Mouse (Mus musculus) bone marrow macrophage, adult 2 months (primary cell): ENCODE results near the gene Cdh15. TPM values are rescaled to one million over a fixed set of nuclear protein-coding genes. Genes with fewer than 3 reads are reported as not detected.

ENCODE experiments used
- H3K27ac ChIP-seq: 2 replicates; pipeline ENCODE4 v1.5.1; 2012; ENCODE audit warnings: low read depth, low read length; ENCODE audit not compliant: insufficient read depth
- H3K4me1 ChIP-seq: 2 replicates; pipeline ENCODE4 v1.6.1; 2012; ENCODE audit warnings: low read length; ENCODE audit not compliant: control insufficient read depth, insufficient read depth
- H3K4me3 ChIP-seq: 2 replicates; pipeline ENCODE4 v1.5.1; 2012; ENCODE audit warnings: mild to moderate bottlenecking, low read length, moderate library complexity; ENCODE audit not compliant: insufficient read depth
- CTCF ChIP-seq: IDR thresholded peaks from 2 replicates; pipeline ENCODE4 v1.5.1; 2012; ENCODE audit warnings: low read depth, mild to moderate bottlenecking, low read length, moderate library complexity
- POLR2A ChIP-seq: IDR thresholded peaks from 2 replicates; pipeline ENCODE4 v1.6.1; 2012; ENCODE audit warnings: mild to moderate bottlenecking, low read depth, low read length, borderline replicate concordance
- polyA plus RNA-seq: library from polyadenylated mRNA; stranded (reverse); fragments of >200 nt; gene quantifications from 2 replicates; pipeline ENCODE4 v1.2.4, GENCODE M21; 2012; ENCODE audit not compliant: missing spikeins, insufficient read depth, insufficient read length

The Cdh15 gene
- not detected in 2 replicates for polyA plus RNA-seq

GRCm38 (mm10) chr8:122847829-122848561 is at the start of gene Cdh15:
Cdh15 (plus strand) TSS chr8:122847966.
- Histone ChIP-seq H3K4me1 (no peaks in the 10 kb centered on the region), H3K4me3 (no peak within 1 kb of the TSS), H3K27ac (no peak within 1 kb of the TSS)
- TF ChIP-seq POLR2A (no peak), CTCF (no peak)

GRCm38 (mm10) chr8:122803906-122804761 is 43.6 kb upstream of the Cdh15 start:
- H3K27ac ChIP-seq = no peak overlapping the region
- H3K4me1 ChIP-seq = no peaks in the 10 kb centered on the region
- no peak for TF ChIP-seq POLR2A
- TF ChIP-seq CTCF = no peak
- H3K4me3 ChIP-seq = no peak overlapping the region

- H3K27ac ChIP-seq = no peak overlapping the region
- no peak for TF ChIP-seq CTCF
- H3K4me3 ChIP-seq = no peak overlapping the region
- H3K4me1 ChIP-seq = no peaks in the 10 kb centered on the region
Observed at GRCm38 (mm10) chr8:122805349-122805748, 42.4 kb upstream of the Cdh15 start.

- H3K27ac ChIP-seq = no peak overlapping the region
- H3K4me1 ChIP-seq = no peaks in the 10 kb centered on the region
- TF ChIP-seq POLR2A = no peak
- TF ChIP-seq CTCF = no peak
- no peak overlapping the region for H3K4me3 ChIP-seq
Observed at GRCm38 (mm10) chr8:122806956-122807538, 40.7 kb upstream of the Cdh15 start.

- H3K4me3 ChIP-seq = no peak overlapping the region
- TF ChIP-seq POLR2A (no peak), CTCF (no peak)
- H3K4me1 ChIP-seq = no peaks in the 10 kb centered on the region
- H3K27ac ChIP-seq = no peak overlapping the region
Observed at GRCm38 (mm10) chr8:122807907-122808306, 39.9 kb upstream of the Cdh15 start.

- H3K4me3 ChIP-seq = no peak overlapping the region
Observed at GRCm38 (mm10) chr8:122810376-122810775, 37.4 kb upstream of the Cdh15 start.

GRCm38 (mm10) chr8:122811870-122812494 is 35.8 kb upstream of the Cdh15 start:
- TF ChIP-seq CTCF (no peak), POLR2A (no peak)

More at GRCm38 (mm10) chr8:122810376-122810775, 37.4 kb upstream of the Cdh15 start:
- H3K4me1 ChIP-seq = no peaks in the 10 kb centered on the region
- H3K27ac ChIP-seq = no peak overlapping the region
- no peak for TF ChIP-seq POLR2A
- TF ChIP-seq CTCF = no peak

GRCm38 (mm10) chr8:122812610-122813250 is 35.0 kb upstream of the Cdh15 start:
- no peak overlapping the region for H3K27ac ChIP-seq
- H3K4me3 ChIP-seq = no peak overlapping the region
- H3K4me1 ChIP-seq = no peaks in the 10 kb centered on the region
- TF ChIP-seq POLR2A (no peak), CTCF (no peak)

More at GRCm38 (mm10) chr8:122811870-122812494, 35.8 kb upstream of the Cdh15 start:
- Histone ChIP-seq H3K4me1 (no peaks in the 10 kb centered on the region), H3K4me3 (no peak overlapping the region), H3K27ac (no peak overlapping the region)

- Histone ChIP-seq H3K4me3 (no peak overlapping the region), H3K4me1 (no peaks in the 10 kb centered on the region), H3K27ac (no peak overlapping the region)
- no peak for TF ChIP-seq CTCF
- TF ChIP-seq POLR2A = no peak
Observed at GRCm38 (mm10) chr8:122814608-122815007, 33.2 kb upstream of the Cdh15 start.
